In the genomic region with DNA sequence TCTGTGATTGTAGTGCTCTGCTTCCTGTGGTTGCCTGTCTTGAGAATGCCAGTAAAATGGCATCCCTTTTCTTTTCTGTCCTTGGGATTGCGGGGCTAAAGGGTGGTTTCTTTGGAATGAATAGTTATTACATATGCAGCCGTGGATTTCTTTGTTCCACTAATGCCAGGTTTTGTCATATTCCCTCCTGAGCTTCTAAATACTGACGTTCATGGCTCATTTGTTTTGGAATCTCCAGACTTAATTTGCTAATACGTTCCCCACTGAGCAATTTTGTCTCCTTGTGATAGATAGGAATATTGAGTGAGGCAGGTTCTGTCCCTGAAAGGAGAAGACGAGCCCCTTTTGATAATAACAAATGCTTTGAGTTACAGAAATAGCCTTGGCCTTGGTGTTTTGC, we compare ENCODE assay signal across 28 mouse cellular contexts. TPM values are rescaled to one million over a fixed set of nuclear protein-coding genes. Genes with fewer than 3 reads are reported as not detected.
DNase-seq lines count a peak whose midpoint lies in the region; ATAC-seq and TF ChIP-seq lines count a peak whose summit lies in the region.
"Had no signal": no experiment of that assay in that cellular context is flagged by ENCODE, and none has a peak within 500 bp of the region (broad histone marks: within the 10 kb centered on the region; RNA-seq: fewer than 3 reads in every experiment).

No protein-coding gene starts in this region.

- WGBS in midbrain, postnatal 0 days = 58% methylated on average over 5 of the region's 5 CpGs
- 77% methylated on average over 5 of the region's 5 CpGs for WGBS in midbrain, embryonic 10.5 days
- 63% methylated on average over 5 of the region's 5 CpGs for WGBS in embryonic facial prominence, embryonic 15.5 days
- 29% methylated on average over 5 of the region's 5 CpGs for WGBS in hindbrain, embryonic 16.5 days
- WGBS in neural tube, embryonic 15.5 days = 34% methylated on average over 5 of the region's 5 CpGs
- WGBS in liver, embryonic 11.5 days = 91% methylated on average over 5 of the region's 5 CpGs

- peak; percentile 21 for DNase-seq in midbrain, postnatal 0 days (ENCODE audit: low spot score)
- DNase-seq in midbrain, embryonic 10.5 days (ENCODE audit: low spot score) = no peak
- DNase-seq in liver, embryonic 11.5 days (ENCODE audit: low spot score) = no peak
- no peak for DNase-seq in layer of hippocampus, postnatal 36 days
- DNase-seq: adrenal gland, adult 8-10 months; cerebellum, adult 9-11 months; gastrocnemius, postnatal 36 days; heart, adult 18-20 months; heart, postnatal 4 days; kidney, adult 2 months; kidney, postnatal 36 days; lung, adult 2 months; retina, postnatal 1 day; right cerebral cortex, postnatal 14 days; thymus, postnatal 4 days had no signal

- no peaks in the 10 kb centered on the region for H3K4me1 ChIP-seq in midbrain, postnatal 0 days (ENCODE audit: insufficient read depth, low read length)
- H3K4me1 ChIP-seq in midbrain, embryonic 10.5 days = no peaks in the 10 kb centered on the region
- H3K4me1 ChIP-seq in embryonic facial prominence, embryonic 15.5 days = no peaks in the 10 kb centered on the region
- no peaks in the 10 kb centered on the region for H3K4me1 ChIP-seq in hindbrain, embryonic 16.5 days (ENCODE audit: control insufficient read depth, insufficient read depth, low read depth, low read length)
- peaks cover 9% of the 10 kb centered on the region for H3K4me1 ChIP-seq in neural tube, embryonic 15.5 days
- no peaks in the 10 kb centered on the region for H3K4me1 ChIP-seq in liver, embryonic 11.5 days (replicated peaks; ENCODE audit: control insufficient read depth, insufficient read depth, low read length)
- H3K4me1 ChIP-seq: embryonic facial prominence, embryonic 13.5 days; midbrain, embryonic 15.5 days had no signal

- no peak for TF ChIP-seq CTCF in midbrain, postnatal 0 days (IDR thresholded peaks at IDR 0.05)

- no peaks in the 10 kb centered on the region for H3K27me3 ChIP-seq in midbrain, postnatal 0 days (ENCODE audit: insufficient read depth, low read length)
- H3K27me3 ChIP-seq in midbrain, embryonic 10.5 days (ENCODE audit: low read depth, poor library complexity, severe bottlenecking) = no peaks in the 10 kb centered on the region
- no peaks in the 10 kb centered on the region for H3K27me3 ChIP-seq in embryonic facial prominence, embryonic 15.5 days
- H3K27me3 ChIP-seq in hindbrain, embryonic 16.5 days (replicated peaks; ENCODE audit: control insufficient read depth, insufficient read depth, low read length) = no peaks in the 10 kb centered on the region
- H3K27me3 ChIP-seq in neural tube, embryonic 15.5 days (replicated peaks) = no peaks in the 10 kb centered on the region
- no peaks in the 10 kb centered on the region for H3K27me3 ChIP-seq in liver, embryonic 11.5 days (replicated peaks; ENCODE audit: control insufficient read depth, insufficient read depth, low read length)
- H3K27me3 ChIP-seq: CH12.LX; embryonic facial prominence, embryonic 13.5 days; midbrain, embryonic 15.5 days; neural tube, embryonic 12.5 days had no signal

- H3K27ac ChIP-seq in midbrain, postnatal 0 days (ENCODE audit: low read depth, low read length) = no peak overlapping the region
- H3K27ac ChIP-seq in midbrain, embryonic 10.5 days (replicated peaks) = no peak overlapping the region
- H3K27ac ChIP-seq in embryonic facial prominence, embryonic 15.5 days (replicated peaks) = 0 out of 2 replicates have a peak overlapping the region, but pooled peaks have one; percentile 3
- H3K27ac ChIP-seq in hindbrain, embryonic 16.5 days (ENCODE audit: low read depth, low read length) = peak overlapping the region; percentile 18; the same call in 1 of the 2 replicates
- H3K27ac ChIP-seq in neural tube, embryonic 15.5 days (replicated peaks) = peak overlapping the region; percentile 60
- H3K27ac ChIP-seq in liver, embryonic 11.5 days (ENCODE audit: low read depth, low read length) = no peak overlapping the region
- H3K27ac ChIP-seq: embryonic facial prominence, embryonic 13.5 days; layer of hippocampus, adult 2 months; liver, embryonic 14.5 days; macrophage; midbrain, embryonic 15.5 days; neural tube, embryonic 12.5 days had no signal

- H3K36me3 ChIP-seq in midbrain, postnatal 0 days (ENCODE audit: insufficient read depth, low read length) = peaks cover 19% of the 10 kb centered on the region
- H3K36me3 ChIP-seq in midbrain, embryonic 10.5 days = peaks cover 78% of the 10 kb centered on the region
- peaks cover 36% of the 10 kb centered on the region for H3K36me3 ChIP-seq in embryonic facial prominence, embryonic 15.5 days
- H3K36me3 ChIP-seq in hindbrain, embryonic 16.5 days (ENCODE audit: control insufficient read depth, insufficient read depth, low read length) = peaks cover 13% of the 10 kb centered on the region
- H3K36me3 ChIP-seq in neural tube, embryonic 15.5 days = peaks cover 24% of the 10 kb centered on the region
- peaks cover 12% of the 10 kb centered on the region; the same call in 1 of the 2 replicates for H3K36me3 ChIP-seq in liver, embryonic 11.5 days (ENCODE audit: control insufficient read depth, insufficient read depth, low read length)

- no peaks in the 10 kb centered on the region for H3K9me3 ChIP-seq in midbrain, postnatal 0 days (ENCODE audit: low read length)
- no peaks in the 10 kb centered on the region for H3K9me3 ChIP-seq in midbrain, embryonic 10.5 days (replicated peaks)
- no peaks in the 10 kb centered on the region for H3K9me3 ChIP-seq in embryonic facial prominence, embryonic 15.5 days (replicated peaks)
- H3K9me3 ChIP-seq in hindbrain, embryonic 16.5 days (ENCODE audit: control insufficient read depth, low read length) = no peaks in the 10 kb centered on the region
- no peaks in the 10 kb centered on the region for H3K9me3 ChIP-seq in neural tube, embryonic 15.5 days (replicated peaks)
- H3K9me3 ChIP-seq in liver, embryonic 11.5 days (ENCODE audit: control insufficient read depth, low read length) = no peaks in the 10 kb centered on the region
- H3K9me3 ChIP-seq: embryonic facial prominence, embryonic 13.5 days; midbrain, embryonic 15.5 days; neural tube, embryonic 12.5 days had no signal

- H3K4me3 ChIP-seq in midbrain, postnatal 0 days (ENCODE audit: low read depth, low read length) = no peak overlapping the region
- H3K4me3 ChIP-seq in midbrain, embryonic 10.5 days = no peak overlapping the region
- H3K4me3 ChIP-seq in embryonic facial prominence, embryonic 15.5 days (replicated peaks) = no peak overlapping the region
- H3K4me3 ChIP-seq in hindbrain, embryonic 16.5 days (ENCODE audit: low read length) = no peak overlapping the region
- no peak overlapping the region for H3K4me3 ChIP-seq in neural tube, embryonic 15.5 days (replicated peaks)
- no peak overlapping the region for H3K4me3 ChIP-seq in liver, embryonic 11.5 days (ENCODE audit: low read depth, low read length)
- H3K4me3 ChIP-seq: embryonic facial prominence, embryonic 13.5 days; layer of hippocampus, adult 2 months; midbrain, embryonic 15.5 days; neural tube, embryonic 12.5 days had no signal

- H3K4me2 ChIP-seq in midbrain, postnatal 0 days (ENCODE audit: low read depth, low read length, poor library complexity, severe bottlenecking) = no peak overlapping the region
- no peak overlapping the region for H3K4me2 ChIP-seq in embryonic facial prominence, embryonic 15.5 days (replicated peaks)
- no peak overlapping the region for H3K4me2 ChIP-seq in hindbrain, embryonic 16.5 days (ENCODE audit: low read length)
- H3K4me2 ChIP-seq in neural tube, embryonic 15.5 days = no peak overlapping the region
- no peak overlapping the region for H3K4me2 ChIP-seq in liver, embryonic 11.5 days
- H3K4me2 ChIP-seq: embryonic facial prominence, embryonic 13.5 days; heart, embryonic 11.5 days; midbrain, embryonic 15.5 days; neural tube, embryonic 12.5 days had no signal

- H3K9ac ChIP-seq in midbrain, postnatal 0 days (replicated peaks; ENCODE audit: low read length, poor library complexity, severe bottlenecking) = no peak overlapping the region
- no peak overlapping the region for H3K9ac ChIP-seq in embryonic facial prominence, embryonic 15.5 days
- no peak overlapping the region for H3K9ac ChIP-seq in hindbrain, embryonic 16.5 days (ENCODE audit: low read depth, low read length)
- H3K9ac ChIP-seq in neural tube, embryonic 15.5 days (replicated peaks) = no peak overlapping the region
- H3K9ac ChIP-seq in liver, embryonic 11.5 days (ENCODE audit: low read depth, low read length) = no peak overlapping the region
- H3K9ac ChIP-seq: embryonic facial prominence, embryonic 13.5 days; liver, embryonic 14.5 days; midbrain, embryonic 15.5 days; neural tube, embryonic 12.5 days had no signal

- no peak for ATAC-seq in midbrain, postnatal 0 days (ENCODE audit: low FRiP score)
- no peak for ATAC-seq in embryonic facial prominence, embryonic 15.5 days (ENCODE audit: insufficient number of reproducible peaks, low FRiP score, low TSS enrichment, low read depth)
- no peak for ATAC-seq in hindbrain, embryonic 16.5 days
- peak; percentile 50 for ATAC-seq in neural tube, embryonic 15.5 days (ENCODE audit: low FRiP score)
- no peak for ATAC-seq in liver, embryonic 11.5 days (replicated peaks; ENCODE audit: low FRiP score)
- ATAC-seq: forebrain, embryonic 14.5 days; midbrain, embryonic 15.5 days had no signal

RNA-seq across cellular contexts. Expression of gene Mrc2, which starts 31.3 kb away (rescaled TPM):
- total RNA-seq in midbrain, postnatal 0 days (2014; rRNA removed) = 16.8 and 20.5 TPM in 2 replicates
- polyA plus RNA-seq in midbrain, postnatal 0 days (2015; fragmentation: Nextera tagmentation; extraction: Ambion mirVana) = 3.4 TPM in 2 replicates
- polyA plus RNA-seq in midbrain, embryonic 10.5 days (2016; fragmentation: Nextera tagmentation; extraction: Ambion mirVana) = 16.5 and 16.9 TPM in 2 replicates
- 34.5 and 35.7 TPM in 2 replicates for polyA plus RNA-seq in embryonic facial prominence, embryonic 15.5 days (2015; fragmentation: Nextera tagmentation; extraction: Ambion mirVana)
- 4.9 and 7.4 TPM in 2 replicates for polyA plus RNA-seq in hindbrain, embryonic 16.5 days (2015; fragmentation: Nextera tagmentation; extraction: Ambion mirVana)
- polyA plus RNA-seq in neural tube, embryonic 15.5 days (2015; fragmentation: Nextera tagmentation; extraction: Ambion mirVana) = 5.1 and 6.6 TPM in 2 replicates
- polyA plus RNA-seq in liver, embryonic 11.5 days (2014; fragmentation: Nextera tagmentation; extraction: Ambion mirVana) = 3.3 and 4.8 TPM in 2 replicates
- 1 to 10 TPM; 4.7 to 7.4 TPM for total RNA-seq in layer of hippocampus, postnatal 36 days (2021)
- total RNA-seq: megakaryocyte-erythroid progenitor cell, adult 5-6 weeks had no signal
- polyA plus RNA-seq: macrophage had no signal

Comparison
In these comparisons a context has a peak if more than half of its experiments do, and no peak if none do; other contexts are left out.
1. H3K27ac ChIP-seq: peak in embryonic facial prominence, embryonic 15.5 days (single experiment), hindbrain, embryonic 16.5 days (single experiment) and neural tube, embryonic 15.5 days (single experiment); none in midbrain, postnatal 0 days (single experiment), midbrain, embryonic 10.5 days (single experiment) and liver, embryonic 11.5 days (single experiment).